Mouse (Mus musculus) naive thymus-derived CD4-positive, alpha-beta T cell, adult 5 months (primary cell): ENCODE measurements around the gene Gab3. TPM values are rescaled to one million over a fixed set of nuclear protein-coding genes. Genes with fewer than 3 reads are reported as not detected.

Source experiments
- polyA plus RNA-seq: library from polyadenylated mRNA; unstranded; fragments of 100-300 nt; shearing (Covaris generic); gene quantifications from one replicate; pipeline ENCODE4 v1.2.1, GENCODE M21; 2017

Gab3 gene
- 16.3 TPM for polyA plus RNA-seq

GRCm38 (mm10) chrX:75084774-75085508 lies at the start of gene Gab3:
Gene Gab3, minus strand, starts transcription at chrX:75085458.

GRCm38 (mm10) chrX:75130467-75131160 lies 45.4 kb upstream of the Gab3 start, which contains the start of gene Mpp1:
Gene Mpp1, minus strand, starts transcription at chrX:75131016.

GRCm38 (mm10) chrX:75095369-75096162 lies 10.3 kb upstream of the Gab3 start, which contains the start of gene Dkc1:
Gene Dkc1, plus strand, starts transcription at chrX:75095854.

Other genes with a start within 250 kb of the Gab3 start
- not detected for gene Gm5936, start 248.3 kb downstream of the Gab3 start, polyA plus RNA-seq
- gene Dkc1, start 10.4 kb upstream of the Gab3 start, polyA plus RNA-seq = 70.7 TPM
- gene Mpp1, start 45.6 kb upstream of the Gab3 start, polyA plus RNA-seq = 71.7 TPM
- not detected for gene Smim9, start 78.3 kb upstream of the Gab3 start, polyA plus RNA-seq